Mouse (Mus musculus): ENCODE data around the gene Gm19965. TPM values are rescaled to one million over a fixed set of nuclear protein-coding genes. Genes with fewer than 3 reads are reported as not detected.

The Gm19965 gene
- polyA plus RNA-seq (2015; fragmentation: Nextera tagmentation; extraction: Ambion mirVana) = not detected in 2 replicates

DNA sequence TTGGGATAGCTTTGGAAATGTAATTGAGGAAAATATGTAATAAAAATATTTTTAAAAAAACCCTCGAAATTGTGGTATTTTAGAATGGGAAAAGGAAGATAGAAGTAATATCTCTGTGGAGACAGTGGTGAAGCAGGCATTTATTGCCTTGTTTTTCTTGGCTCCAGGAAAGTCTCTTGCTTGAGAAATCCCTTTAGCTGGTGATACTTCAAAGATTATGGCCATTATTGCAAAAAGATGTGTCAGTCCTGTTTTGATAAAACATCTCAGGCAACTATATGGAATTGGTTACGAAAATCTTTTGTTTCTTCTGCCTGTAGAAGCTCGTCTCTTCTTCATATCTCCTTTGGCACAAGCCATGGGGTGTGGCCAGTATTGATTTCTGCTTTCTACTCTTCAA lies at the start of gene Gm19965:
TSS of gene Gm19965 (plus strand) at position 301 of the 400 bp plus-strand sequence.
- Histone ChIP-seq H3K27me3 (replicated peaks; ENCODE audit: control insufficient read depth, insufficient read depth, low read length) (no peaks in the 10 kb centered on the region), H3K4me1 (replicated peaks; ENCODE audit: control insufficient read depth, insufficient read depth, low read length) (no peaks in the 10 kb centered on the region), H3K4me2 (replicated peaks; ENCODE audit: low read depth) (no peak within 1 kb of the TSS), H3K9me3 (ENCODE audit: control insufficient read depth) (no peaks in the 10 kb centered on the region), H3K36me3 (ENCODE audit: control insufficient read depth, insufficient read depth) (no peaks in the 10 kb centered on the region), H3K27ac (ENCODE audit: low read depth, low read length) (no peak within 1 kb of the TSS), H3K4me3 (ENCODE audit: low read depth, low read length) (no peak within 1 kb of the TSS), H3K9ac (ENCODE audit: low read depth, low read length) (no peak within 1 kb of the TSS)
- ATAC-seq = no peak
- 68% methylated on average over 3 of the region's 3 CpGs for WGBS
- no peak for TF ChIP-seq CTCF (IDR thresholded peaks at IDR 0.05; ENCODE audit: low read depth)

DNA sequence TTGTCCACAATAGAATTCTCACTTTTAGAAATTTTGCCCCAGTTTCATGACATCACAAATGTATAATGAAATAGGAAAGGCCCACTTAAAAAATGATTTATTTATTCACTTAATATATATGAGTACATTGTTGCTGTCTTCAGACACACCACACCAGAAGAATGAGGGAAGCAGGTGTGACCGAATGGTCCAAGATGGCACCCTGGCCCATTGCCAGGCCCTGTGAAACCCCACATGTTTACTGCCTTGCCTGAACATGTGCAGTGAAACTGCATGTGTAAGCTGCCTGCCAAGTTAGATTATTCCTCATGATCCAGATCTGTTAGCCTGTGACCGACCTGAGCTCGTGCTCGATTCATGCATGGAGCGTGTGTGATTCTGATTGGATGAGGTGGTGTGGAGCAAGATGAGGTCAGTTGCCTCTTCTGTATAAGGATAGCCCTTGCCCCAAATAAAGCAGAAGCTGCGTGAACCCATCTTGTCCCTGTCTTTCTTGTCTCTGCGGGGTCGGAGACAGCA lies 20.3 kb upstream of the Gm19965 start:
- Histone ChIP-seq H3K4me2 (replicated peaks; ENCODE audit: low read depth) (no peak overlapping the region), H3K9me3 (ENCODE audit: control insufficient read depth) (no peaks in the 10 kb centered on the region), H3K9ac (ENCODE audit: low read depth, low read length) (no peak overlapping the region), H3K27ac (ENCODE audit: low read depth, low read length) (no peak overlapping the region), H3K4me3 (ENCODE audit: low read depth, low read length) (no peak overlapping the region), H3K36me3 (ENCODE audit: control insufficient read depth, insufficient read depth) (no peaks in the 10 kb centered on the region), H3K27me3 (replicated peaks; ENCODE audit: control insufficient read depth, insufficient read depth, low read length) (no peaks in the 10 kb centered on the region), H3K4me1 (replicated peaks; ENCODE audit: control insufficient read depth, insufficient read depth, low read length) (no peaks in the 10 kb centered on the region)
- ATAC-seq = no peak
- TF ChIP-seq CTCF (IDR thresholded peaks at IDR 0.05; ENCODE audit: low read depth) = no peak
- WGBS = 89% methylated on average over 8 of the region's 8 CpGs
